Mouse (Mus musculus): Measurements from ENCODE around the gene Rbms1.

GRCm38 (mm10) chr2:60940454-60940961, 22.5 kb downstream of the Rbms1 start:
- TF ChIP-seq USF2 (IDR thresholded peaks at IDR 0.05; ENCODE audit: borderline replicate concordance in 1 of 2, insufficient read depth in 1 of 2, low read depth in 1 of 2, low read length in 2 of 2) (no peak), MYC (IDR thresholded peaks at IDR 0.05; ENCODE audit: low read depth, low read length) (no peak), GABPA (IDR thresholded peaks at IDR 0.05; ENCODE audit: low read depth, low read length) (no peak), CTCF (IDR thresholded peaks at IDR 0.05 in 2 of 3, conservative IDR thresholded peaks at IDR 0.05 in 1 of 3; ENCODE audit: control insufficient read depth in 1 of 3, insufficient read depth in 1 of 3, low read depth in 2 of 3, low read length in 3 of 3, poor library complexity in 1 of 3, severe bottlenecking in 1 of 3) (no peak), EP300 (IDR thresholded peaks at IDR 0.05; ENCODE audit: low read depth in 1 of 2, low read length in 2 of 2) (no peak), ETS1 (IDR thresholded peaks at IDR 0.05; ENCODE audit: low read depth, low read length) (no peak), POLR2A (IDR thresholded peaks at IDR 0.05; ENCODE audit: control insufficient read depth in 1 of 2, insufficient read depth in 1 of 2, low read depth in 1 of 2, low read length in 2 of 2, poor library complexity in 1 of 2) (no peak)
